Mouse (Mus musculus) liver, embryonic 14.5 days (tissue): ENCODE measurements around the gene Rbm17. TPM values are rescaled to one million over a fixed set of nuclear protein-coding genes. Genes with fewer than 3 reads are reported as not detected.

ENCODE experiments used
- ATAC-seq: fragments of 200-750 bp; cut with Nextera tagmentation; 2 replicates; pipeline ENCODE4 v1.8.0; 2017; ENCODE audit warnings: moderate number of reproducible peaks, mild to moderate bottlenecking, moderate library complexity; ENCODE audit not compliant: insufficient read depth
- DNase-seq, 3 experiments: peaks; one replicate each; pipeline ENCODE4 v3.0.0-alpha.2; 2012 to 2013; ENCODE audit warnings: low read depth in 3 of 3, low spot score in 3 of 3
- H3K27ac ChIP-seq: fragments of 300-500 bp; sonication (generic); 2 replicates; pipeline ENCODE4 v1.5.1; 2014; ENCODE audit warnings: moderate library complexity, mild to moderate bottlenecking, control low read depth, inconsistent platforms
- H3K27me3 ChIP-seq: fragments of 300-500 bp; sonication (generic); 2 replicates; pipeline ENCODE4 v1.6.1; 2014; ENCODE audit warnings: mild to moderate bottlenecking, low read length, moderate library complexity; ENCODE audit not compliant: control insufficient read depth, insufficient read depth
- H3K36me3 ChIP-seq: fragments of 300-500 bp; sonication (generic); replicated peaks from 2 replicates; pipeline ENCODE4 v1.6.1; 2014; ENCODE audit warnings: low read depth; ENCODE audit not compliant: control insufficient read depth, insufficient read depth
- H3K4me1 ChIP-seq, 2 experiments: fragments of 200-500 bp in 1 of 2; fragments of 300-500 bp in 1 of 2; sonication (generic) in 1 of 2; replicated peaks; 2 replicates each; pipeline ENCODE4 v1.6.1; 2012 to 2014; ENCODE audit warnings: antibody characterized with exemption in 1 of 2, inconsistent platforms in 1 of 2, low read length in 1 of 2; ENCODE audit not compliant: control insufficient read depth in 2 of 2, insufficient read depth in 2 of 2
- H3K4me2 ChIP-seq: fragments of 300-500 bp; sonication (generic); 2 replicates; pipeline ENCODE4 v1.6.1; 2014; ENCODE audit warnings: low read depth, mild to moderate bottlenecking, control low read depth, moderate library complexity
- H3K4me3 ChIP-seq, 2 experiments: fragments of 200-500 bp in 1 of 2; fragments of 300-500 bp in 1 of 2; sonication (generic) in 1 of 2; 2 replicates each; pipeline ENCODE4 v1.5.1; 2012 to 2014; ENCODE audit warnings: low read depth in 2 of 2, low read length in 2 of 2, mild to moderate bottlenecking in 2 of 2, control low read depth in 1 of 2, inconsistent platforms in 1 of 2, moderate library complexity in 1 of 2; ENCODE audit not compliant: insufficient read depth in 1 of 2
- H3K9ac ChIP-seq: fragments of 300-500 bp; sonication (generic); replicated peaks from 2 replicates; pipeline ENCODE4 v1.6.1; 2014; ENCODE audit warnings: mild to moderate bottlenecking, control low read depth, moderate library complexity
- H3K9me3 ChIP-seq: fragments of 300-500 bp; sonication (generic); 2 replicates; pipeline ENCODE4 v1.6.1; 2016; ENCODE audit warnings: low read length, mixed read lengths; ENCODE audit not compliant: control insufficient read depth
- CTCF ChIP-seq: IDR thresholded peaks from 2 replicates; pipeline ENCODE4 v1.5.1; 2016; ENCODE audit warnings: antibody characterized with exemption, low read depth, control low read depth
- EP300 ChIP-seq: IDR thresholded peaks from 2 replicates; pipeline ENCODE4 v1.6.1; 2016; ENCODE audit warnings: antibody characterized with exemption, low read depth
- WGBS: fragments of 180-500 bp; shearing (Covaris S2); extraction: QIAGEN DNeasy Blood & Tissue Kit; methylation state at CpG from one replicate; pipeline ENCODE4 v1.1.7; 2014; ENCODE audit not compliant: insufficient replicate concordance; 5-methylcytosine and 5-hydroxymethylcytosine counted together
- polyA plus RNA-seq, 2 experiments: library from polyadenylated mRNA; depleted of rRNA in 1 of 2; stranded (reverse) in 1 of 2; unstranded in 1 of 2; fragments of >200 nt; fragmentation: Nextera tagmentation in 1 of 2; extraction: Ambion mirVana in 1 of 2; gene quantifications; 2 replicates each; pipeline versions ENCODE4 v1.2.1 to v1.2.3; 2012 to 2014

Rbm17 gene
- polyA plus RNA-seq, 2 experiments = 53.2 to 63.0 TPM

DNA sequence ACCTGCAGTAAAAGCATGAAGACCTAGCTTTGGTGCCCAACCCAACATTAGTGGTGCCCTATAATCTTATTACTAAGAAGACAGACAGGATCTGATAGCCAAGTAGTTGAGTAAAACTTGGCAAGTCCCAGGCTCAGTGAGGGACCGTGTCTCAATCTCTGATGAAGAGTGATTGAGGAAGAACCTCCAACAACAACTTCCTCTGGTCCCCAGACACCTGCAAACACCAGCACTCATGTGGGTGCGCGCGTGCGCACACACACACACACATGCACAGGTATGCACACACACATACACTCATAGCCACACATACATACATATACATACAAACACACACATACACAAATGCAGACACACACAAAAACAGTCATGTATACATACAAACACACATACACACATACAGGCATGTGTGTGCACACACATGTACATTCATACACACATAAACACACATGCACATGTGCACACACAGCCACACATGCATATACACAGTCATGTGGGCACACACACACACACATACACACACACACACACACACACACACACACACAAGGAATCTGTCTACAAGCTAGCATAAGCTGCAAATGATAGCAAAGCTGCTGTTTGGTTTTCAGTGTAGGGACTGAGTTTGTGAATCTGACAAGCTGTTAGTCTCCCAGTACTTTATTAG is 31.7 kb upstream of the Rbm17 start:
- H3K27ac ChIP-seq = no peak overlapping the region
- WGBS = 75% methylated on average over 5 of the region's 5 CpGs
- no peak overlapping the region for H3K4me2 ChIP-seq
- TF ChIP-seq CTCF = no peak
- no peak for TF ChIP-seq EP300
- no peak overlapping the region for H3K4me3 ChIP-seq
- DNase-seq (no peak), ATAC-seq (no peak)
- H3K9me3 ChIP-seq = no peaks in the 10 kb centered on the region
- no peaks in the 10 kb centered on the region for H3K27me3 ChIP-seq
- no peaks in the 10 kb centered on the region for H3K4me1 ChIP-seq
- no peak overlapping the region for H3K9ac ChIP-seq
- no peaks in the 10 kb centered on the region for H3K36me3 ChIP-seq

DNA sequence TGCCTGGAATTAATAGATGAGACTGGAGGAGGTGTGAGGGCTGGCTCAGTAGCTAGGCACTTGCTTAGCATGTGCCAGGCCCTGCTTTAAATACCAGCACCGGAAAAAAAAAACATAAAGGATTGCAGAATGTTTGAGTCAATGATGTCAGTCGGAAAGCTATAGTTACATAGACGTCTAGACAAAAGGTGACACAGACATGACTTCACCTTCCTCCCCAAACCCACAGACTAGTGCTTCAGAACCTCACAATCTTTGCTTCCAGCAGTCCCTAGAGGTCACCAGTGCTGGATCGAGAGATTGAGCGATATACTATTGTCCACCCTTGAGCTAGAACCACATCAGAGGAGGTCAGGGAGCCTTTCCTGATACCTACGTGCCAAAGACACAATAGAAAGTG is 31.1 kb upstream of the Rbm17 start:
- Histone ChIP-seq H3K9me3 (no peaks in the 10 kb centered on the region), H3K4me1 (no peaks in the 10 kb centered on the region), H3K4me2 (no peak overlapping the region), H3K27me3 (no peaks in the 10 kb centered on the region), H3K4me3 (no peak overlapping the region), H3K36me3 (no peaks in the 10 kb centered on the region), H3K9ac (no peak overlapping the region), H3K27ac (no peak overlapping the region)
- whole genome bisulfite sequencing = 64% methylated on average over 6 of the region's 6 CpGs
- ATAC-seq (no peak), DNase-seq (no peak)
- no peak for TF ChIP-seq EP300
- no peak for TF ChIP-seq CTCF

DNA sequence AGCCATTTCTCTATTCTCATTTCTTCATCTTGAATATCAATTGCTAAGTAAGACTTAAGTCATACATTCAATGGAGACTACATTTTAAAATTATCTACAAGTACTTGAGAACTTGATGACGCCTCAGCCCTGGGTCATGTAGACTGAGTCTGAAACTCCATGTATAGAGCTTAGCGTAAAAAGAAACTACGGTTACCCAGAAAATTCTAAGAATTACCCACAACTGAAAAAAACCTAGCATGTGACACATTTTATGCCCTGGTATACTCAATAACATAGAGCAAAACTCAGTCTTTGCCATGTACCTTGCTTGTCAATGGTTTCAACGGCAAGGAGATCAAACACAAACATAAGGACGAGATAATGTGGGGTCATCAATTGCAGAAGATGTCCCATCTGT is 21.9 kb upstream of the Rbm17 start, which contains the start of gene Gm17490:
Gm17490 (minus strand) TSS at position 375 of the 400 bp plus-strand sequence.
- 75% methylated on average over 5 of the region's 5 CpGs for WGBS
- H3K27ac ChIP-seq = no peak within 1 kb of the TSS

DNA sequence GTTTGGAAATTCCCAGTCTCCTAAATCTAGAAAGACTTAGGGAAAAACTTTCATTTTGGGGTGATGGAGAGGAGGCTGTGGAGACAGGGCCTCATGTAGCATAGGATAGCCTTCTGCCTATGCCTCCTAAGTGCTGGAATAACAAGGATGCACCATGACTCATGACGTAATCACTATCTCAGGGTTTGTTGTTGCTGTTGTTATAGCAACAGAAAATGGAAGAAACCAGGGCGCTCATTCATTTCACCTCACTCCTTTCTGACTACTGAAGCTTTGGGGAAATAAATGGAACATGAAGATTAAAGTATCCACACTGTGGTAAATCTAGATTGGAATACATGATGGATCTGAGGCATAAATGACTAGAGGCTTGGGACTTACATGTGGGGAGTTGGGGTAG is 19.8 kb upstream of the Rbm17 start:
- 64% methylated on average over 2 of the region's 2 CpGs for WGBS
- Histone ChIP-seq H3K4me3 (no peak overlapping the region), H3K36me3 (no peaks in the 10 kb centered on the region), H3K9ac (no peak overlapping the region), H3K27ac (no peak overlapping the region), H3K4me1 (no peaks in the 10 kb centered on the region), H3K9me3 (no peaks in the 10 kb centered on the region), H3K4me2 (no peak overlapping the region), H3K27me3 (no peaks in the 10 kb centered on the region)
- no peak for ATAC-seq
- no peak for DNase-seq
- TF ChIP-seq EP300 = no peak

More for the DNA sequence above, 21.9 kb upstream of the Rbm17 start, which contains the start of gene Gm17490:
- Histone ChIP-seq H3K4me3 (no peak within 1 kb of the TSS), H3K4me1 (no peaks in the 10 kb centered on the region), H3K9ac (no peak within 1 kb of the TSS), H3K9me3 (no peaks in the 10 kb centered on the region), H3K27me3 (no peaks in the 10 kb centered on the region), H3K36me3 (no peaks in the 10 kb centered on the region), H3K4me2 (no peak within 1 kb of the TSS)
- DNase-seq (no peak), ATAC-seq (no peak)
- no peak for TF ChIP-seq EP300

DNA sequence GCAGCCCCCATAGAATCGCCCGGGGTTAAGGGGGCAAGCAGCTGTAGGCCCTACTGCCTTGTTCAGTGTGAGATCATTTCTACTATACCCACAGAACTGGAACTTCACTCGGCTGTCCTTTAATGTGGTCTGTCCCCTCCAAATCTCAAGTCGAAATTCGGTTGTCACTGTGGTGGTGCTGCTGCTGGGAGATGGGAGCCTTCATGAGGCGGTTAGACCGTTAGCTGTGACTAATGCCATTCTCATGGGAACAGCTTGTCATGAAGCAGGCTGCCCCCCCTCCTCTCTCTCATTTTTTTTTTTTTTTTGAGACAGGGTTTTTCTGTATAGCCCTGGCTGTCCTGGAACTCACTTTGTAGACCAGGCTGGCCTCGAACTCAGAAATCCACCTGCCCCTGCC is 19.2 kb upstream of the Rbm17 start:
- no peak for ATAC-seq
- 65% methylated on average over 8 of the region's 8 CpGs for WGBS

More for the DNA sequence above, 19.2 kb upstream of the Rbm17 start:
- H3K9ac ChIP-seq = no peak overlapping the region
- H3K4me2 ChIP-seq = no peak overlapping the region
- H3K4me3 ChIP-seq = no peak overlapping the region
- no peak overlapping the region for H3K27ac ChIP-seq
- no peaks in the 10 kb centered on the region for H3K36me3 ChIP-seq
- H3K4me1 ChIP-seq = no peaks in the 10 kb centered on the region
- no peak for DNase-seq
- no peaks in the 10 kb centered on the region for H3K27me3 ChIP-seq
- H3K9me3 ChIP-seq = no peaks in the 10 kb centered on the region
- TF ChIP-seq EP300 (no peak), CTCF (no peak)
